Mouse (Mus musculus) frontal cortex, postnatal 25 days (tissue): ENCODE data around the gene Cyth3.

Experiments used
- DNase-seq, 2 experiments: peaks; one replicate each; pipeline ENCODE4 v3.0.0; 2022; ENCODE audit warnings: low spot score in 2 of 2

Cyth3 gene

DNA sequence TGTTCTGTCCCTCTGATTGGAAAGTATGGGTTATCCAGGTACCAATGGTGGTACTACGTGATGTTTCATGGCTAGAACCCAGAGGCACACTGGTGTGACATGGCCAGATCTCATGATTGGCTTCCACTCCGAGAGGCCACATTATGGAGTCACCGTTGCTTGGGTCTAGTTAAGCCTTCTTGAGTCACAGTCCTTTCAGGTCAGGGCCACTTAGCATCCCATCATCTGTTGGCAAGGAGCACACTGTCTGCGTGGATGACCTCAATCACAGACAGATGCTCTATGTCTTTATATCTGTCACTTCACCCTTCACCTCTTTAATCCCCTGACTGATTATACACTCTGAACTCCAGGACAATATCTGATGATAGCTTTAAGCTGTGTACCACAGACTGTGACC lies 6.1 kb upstream of the Cyth3 start:
- no peak for DNase-seq

DNA sequence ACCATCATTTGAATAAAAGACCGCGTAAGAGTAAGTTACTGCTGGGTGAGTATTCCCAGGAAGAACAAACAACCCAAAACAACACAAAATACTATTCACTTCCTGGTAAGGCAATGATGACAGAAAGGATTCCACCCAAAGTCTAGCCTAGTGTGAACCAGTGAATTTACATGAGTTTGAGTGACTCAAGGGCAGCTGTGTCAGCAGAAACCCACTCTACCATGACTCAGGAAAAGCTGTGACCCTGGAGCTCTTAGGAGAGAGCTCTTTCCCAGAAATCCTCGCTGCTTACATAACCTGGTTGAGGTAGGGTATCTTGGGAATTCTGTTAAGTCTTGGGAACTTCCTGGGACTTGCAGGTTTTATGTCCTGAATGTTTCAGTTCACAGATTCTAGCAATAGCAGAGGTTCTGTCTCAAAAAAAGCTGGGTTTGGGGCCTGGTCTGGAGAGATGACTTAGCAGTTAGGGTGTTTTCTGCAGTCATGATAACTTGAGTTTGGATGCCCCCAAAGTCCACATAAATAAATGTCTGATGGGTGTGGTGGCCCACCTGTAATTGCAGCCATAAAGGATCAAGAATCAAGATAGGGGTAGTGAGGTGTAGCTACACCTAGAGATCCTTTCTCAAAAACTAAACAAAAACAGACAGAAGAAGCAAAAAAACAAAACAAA lies 5.5 kb upstream of the Cyth3 start:
- no peak for DNase-seq

DNA sequence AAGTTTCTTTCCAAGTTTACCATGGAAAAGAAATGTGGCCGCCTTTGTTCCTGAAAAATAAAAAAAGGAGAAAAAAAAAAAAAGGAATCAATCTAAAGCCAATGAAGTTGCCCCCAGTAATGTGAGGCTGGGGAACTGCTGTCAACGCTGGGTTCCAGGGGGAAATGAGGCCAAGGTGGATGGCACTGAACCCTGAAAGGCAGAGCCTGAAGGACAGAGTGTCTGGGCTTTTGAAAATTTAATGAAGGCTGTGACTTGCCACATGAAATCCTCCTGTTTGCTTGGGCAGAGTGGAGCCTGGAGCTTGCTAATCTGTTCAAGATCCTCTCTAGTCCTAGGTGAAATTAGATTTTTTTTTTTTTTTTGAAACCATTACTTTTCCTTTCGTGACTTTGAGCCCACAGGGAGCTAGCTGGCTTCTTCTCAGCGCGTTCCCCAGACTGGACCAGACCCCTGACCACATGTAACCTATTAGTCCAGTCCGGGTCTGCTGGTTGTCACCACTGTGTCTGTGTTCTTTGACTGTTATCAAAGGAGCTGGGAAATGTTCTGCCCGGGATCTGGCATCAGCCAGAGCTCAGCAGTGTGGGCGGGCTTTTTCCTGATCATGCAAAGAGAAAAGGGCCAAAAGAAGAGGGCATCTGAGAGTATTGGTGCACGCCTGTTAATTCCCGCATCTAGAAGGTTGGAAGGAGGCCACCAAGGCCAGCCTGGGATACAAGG lies 4.6 kb upstream of the Cyth3 start:
- DNase-seq = no peak

DNA sequence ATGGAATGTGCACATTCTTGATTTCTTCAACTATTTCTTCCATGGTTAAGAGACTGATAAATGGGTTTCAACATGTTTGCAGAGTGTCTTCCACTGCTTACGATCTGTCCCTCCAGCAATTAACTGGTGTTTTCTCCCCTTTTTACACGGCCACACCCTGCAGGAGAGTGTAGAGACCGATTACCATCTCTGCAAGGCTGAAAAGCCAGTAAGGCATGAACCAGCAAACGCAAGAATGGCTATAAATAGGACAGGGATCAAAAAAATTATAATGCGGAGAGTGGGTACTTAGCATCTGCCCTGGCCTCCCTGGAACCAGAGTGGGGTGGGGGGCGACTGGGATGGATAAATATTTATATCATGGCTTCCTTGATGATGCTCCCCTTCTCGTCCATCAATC lies 3.7 kb upstream of the Cyth3 start:
- DNase-seq = no peak

DNA sequence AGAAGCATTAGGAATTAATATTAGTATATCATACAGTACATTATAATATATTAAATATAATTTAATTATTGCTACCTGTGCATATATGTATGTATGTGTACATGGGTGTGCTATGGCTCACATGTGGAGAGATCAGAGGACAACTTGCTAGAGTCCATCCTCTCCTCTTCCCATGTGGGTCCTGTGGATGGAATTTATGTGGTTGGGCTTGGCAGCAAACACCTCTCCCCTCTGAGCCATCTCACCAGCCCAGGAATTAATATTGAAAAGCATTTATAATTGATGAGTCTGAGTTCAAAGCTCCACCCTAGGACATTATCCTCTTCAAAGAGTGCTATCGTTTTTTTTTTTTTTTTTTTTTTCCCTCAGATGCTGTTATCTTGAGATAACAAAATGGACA lies 2.1 kb upstream of the Cyth3 start:
- DNase-seq = no peak

DNA sequence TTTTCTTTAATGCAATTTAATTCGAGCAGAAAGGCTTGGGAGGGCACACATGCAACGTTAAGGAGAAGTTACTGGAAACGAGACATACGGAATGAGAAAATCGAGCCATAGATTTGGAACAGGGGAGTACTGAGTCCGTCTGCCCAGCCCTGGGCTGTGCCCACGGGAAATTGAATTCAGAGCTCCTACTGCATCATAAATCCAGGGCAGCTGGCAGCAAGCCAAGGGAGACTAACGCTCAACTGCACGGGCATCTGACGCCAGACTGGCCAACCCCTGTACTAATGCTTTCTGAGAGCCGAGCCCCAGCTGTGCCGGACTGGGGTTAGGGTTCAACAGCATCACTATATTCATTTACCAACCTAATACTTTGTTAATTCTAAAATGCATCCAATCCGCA lies 1.3 kb upstream of the Cyth3 start:
- DNase-seq = no peak

DNA sequence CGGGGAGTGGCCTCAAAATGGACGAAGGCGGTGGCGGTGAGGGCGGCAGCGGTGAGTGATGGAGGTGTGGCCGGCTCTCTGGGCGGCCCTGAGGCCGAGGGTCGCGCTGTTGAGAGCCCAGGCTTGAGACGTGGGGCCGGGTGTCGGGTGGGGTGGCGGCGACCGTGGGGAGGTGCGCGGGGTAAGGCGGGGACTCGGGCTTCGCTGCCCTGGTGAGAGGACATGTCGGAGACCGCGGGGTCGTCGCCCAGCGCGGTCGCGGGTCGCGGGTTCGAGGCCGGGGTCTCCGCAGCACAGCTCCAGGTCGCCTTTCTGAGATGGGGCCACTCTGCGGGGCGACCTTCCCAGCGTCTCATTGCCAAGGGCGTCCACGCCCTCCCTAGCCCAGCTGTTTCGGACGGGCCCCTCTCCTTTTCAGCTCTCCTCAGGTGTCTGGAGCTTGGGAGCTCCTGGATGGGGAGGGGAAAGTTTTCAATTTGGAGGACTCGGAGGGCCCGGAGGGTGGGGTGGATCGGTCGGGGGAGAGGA lies 440 bp downstream of the Cyth3 start:
- no peak for DNase-seq

DNA sequence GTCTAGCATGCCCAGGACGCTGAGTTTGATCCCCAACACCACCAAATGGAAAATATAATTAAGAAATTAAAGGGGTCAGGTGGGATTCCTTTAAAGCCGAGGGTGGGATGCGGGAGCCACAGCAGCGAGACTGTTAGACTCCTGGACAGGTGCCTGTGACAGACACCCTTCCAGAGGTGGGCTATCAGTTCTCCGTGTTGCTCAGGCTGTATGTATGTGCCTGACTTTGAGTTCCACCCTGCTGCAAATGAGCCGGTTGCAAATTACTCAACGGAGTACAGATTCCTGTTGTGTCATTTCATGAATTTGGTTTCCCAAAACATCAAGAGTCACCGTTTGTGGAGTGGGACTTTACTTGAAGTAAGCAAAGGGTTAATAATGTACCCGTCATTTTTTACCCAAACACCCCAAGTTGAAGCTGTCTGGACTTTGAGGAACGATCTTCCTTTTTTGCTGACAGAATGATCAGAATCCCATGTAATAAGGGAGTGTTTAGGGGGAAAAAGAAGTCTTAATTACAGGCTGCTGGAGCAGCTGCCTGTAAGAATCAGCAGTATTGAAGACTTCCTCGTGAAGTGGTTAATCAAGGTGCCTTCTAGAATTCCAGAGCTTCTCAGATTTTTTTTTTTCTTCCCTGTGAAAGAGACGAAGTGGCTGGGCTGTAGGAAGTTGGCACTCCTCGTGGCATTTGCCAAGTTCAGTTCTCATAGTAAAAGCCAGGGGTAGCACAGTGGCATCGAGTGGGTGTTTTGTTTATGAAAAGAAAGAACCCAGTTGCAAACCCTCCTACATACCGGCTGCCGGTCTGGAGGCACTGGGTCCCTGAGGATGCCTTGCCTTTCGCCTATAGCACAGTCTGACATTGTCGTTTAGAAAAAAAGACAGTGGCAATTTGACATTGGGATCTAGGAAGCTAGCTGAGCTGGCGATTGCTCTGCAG lies 1.4 kb downstream of the Cyth3 start:
- no peak for DNase-seq

DNA sequence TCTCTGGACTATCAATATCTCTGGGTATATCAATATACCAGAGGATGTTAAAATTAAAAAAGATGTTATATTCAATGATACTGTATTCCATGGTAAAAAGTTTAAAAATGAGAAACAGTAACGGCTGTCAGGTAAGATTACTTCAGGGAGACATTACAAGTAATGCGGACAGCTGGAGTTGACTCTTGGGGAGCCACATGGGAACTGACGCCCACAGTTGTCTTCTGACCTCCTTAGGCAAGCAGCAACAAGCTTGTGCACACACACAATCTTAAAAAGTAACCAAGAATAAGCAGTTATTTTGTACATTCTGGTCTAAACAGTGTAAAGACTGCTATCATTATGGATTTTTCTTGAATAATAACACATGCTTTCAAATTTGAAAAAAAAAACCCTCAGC lies 2.2 kb downstream of the Cyth3 start:
- DNase-seq = no peak

DNA sequence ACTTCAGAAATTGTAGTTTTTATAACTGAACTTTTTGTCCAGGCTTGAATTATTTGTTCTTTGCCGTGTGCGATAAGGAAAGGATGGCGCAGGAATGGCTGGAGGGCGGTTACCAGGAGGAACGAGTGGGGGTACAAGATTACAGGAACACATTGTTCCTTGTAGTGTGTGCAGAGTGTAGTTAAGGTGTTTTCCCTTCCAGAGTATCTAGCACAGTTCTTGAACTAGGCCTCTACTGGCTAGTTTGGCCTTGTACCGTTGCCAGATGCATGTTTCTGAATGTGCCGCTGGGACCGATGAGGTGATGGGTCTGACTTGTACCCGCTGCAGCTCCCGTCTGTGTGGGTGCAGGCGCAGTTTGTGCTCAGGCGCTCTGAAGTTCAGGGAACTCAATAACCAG lies 3.2 kb downstream of the Cyth3 start:
- DNase-seq = no peak

DNA sequence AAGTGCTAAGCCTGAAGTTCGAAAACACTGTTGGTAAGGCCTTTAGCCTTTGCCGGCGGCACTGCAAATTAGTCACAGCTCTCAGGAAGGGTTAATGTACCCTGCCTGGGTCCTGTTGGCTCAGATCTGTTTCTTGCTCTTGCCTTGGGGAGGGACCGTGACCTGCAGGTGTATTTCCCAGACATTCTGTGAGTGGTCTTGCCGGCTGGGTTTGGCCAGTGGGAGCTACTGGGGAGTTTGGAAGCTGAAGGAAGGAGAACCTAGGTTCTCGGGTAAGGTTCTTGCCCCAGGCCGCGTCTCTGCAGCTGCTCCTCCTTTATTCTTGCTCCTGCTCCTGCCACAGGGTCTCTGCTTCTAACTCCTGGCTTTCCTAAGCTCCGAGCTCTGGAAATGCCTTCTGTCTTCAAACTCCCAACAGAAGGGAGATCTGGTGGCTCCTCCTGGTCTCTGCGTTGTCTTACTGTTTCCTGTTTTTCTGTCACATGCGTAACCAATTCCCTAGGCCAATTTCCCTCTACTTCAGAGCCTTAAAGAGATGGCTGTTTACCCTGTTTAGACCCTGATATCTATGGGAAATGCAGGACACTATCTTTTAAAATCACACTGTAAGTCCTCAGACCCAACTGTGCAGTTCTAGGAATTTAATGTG lies 3.8 kb downstream of the Cyth3 start:
- DNase-seq = no peak

DNA sequence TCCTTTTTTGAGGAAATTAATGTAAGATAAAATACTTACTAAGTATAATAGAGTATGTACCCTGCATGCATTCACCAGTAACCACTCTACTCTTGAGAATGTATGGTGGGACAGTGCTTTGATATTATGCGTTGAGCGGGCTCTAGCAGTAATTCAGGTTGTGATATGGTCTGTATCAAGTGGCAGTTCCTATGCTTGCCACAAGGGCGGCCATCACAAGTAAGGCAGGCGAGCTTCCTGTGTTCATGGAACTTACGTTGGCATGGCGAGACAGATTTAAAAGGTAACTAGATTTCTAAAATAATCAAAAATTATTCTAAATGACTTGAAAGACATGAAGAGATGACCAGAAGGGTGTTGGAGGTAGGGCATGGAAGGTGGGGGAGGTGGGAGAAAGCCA lies 5.3 kb downstream of the Cyth3 start:
- no peak for DNase-seq

DNA sequence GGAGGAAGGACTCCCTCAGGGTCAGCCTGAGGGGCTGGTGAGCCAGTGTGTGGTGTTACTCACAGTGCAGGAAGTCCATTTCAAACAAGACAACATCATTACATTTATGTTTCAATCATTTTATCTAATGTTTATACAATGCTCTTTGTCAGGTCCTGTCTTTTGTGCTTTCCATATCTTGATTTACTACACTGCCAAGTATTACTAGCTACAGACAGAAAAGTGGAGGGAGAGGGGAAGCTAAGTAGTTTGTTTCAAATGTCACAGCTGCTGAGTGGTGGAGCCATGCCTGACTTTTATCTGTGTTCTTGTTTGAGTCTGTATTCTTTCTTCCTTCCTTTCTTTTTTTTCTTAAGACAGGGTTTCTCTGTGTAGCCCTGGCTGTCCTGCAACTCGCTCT lies 5.7 kb downstream of the Cyth3 start:
- no peak for DNase-seq

DNA sequence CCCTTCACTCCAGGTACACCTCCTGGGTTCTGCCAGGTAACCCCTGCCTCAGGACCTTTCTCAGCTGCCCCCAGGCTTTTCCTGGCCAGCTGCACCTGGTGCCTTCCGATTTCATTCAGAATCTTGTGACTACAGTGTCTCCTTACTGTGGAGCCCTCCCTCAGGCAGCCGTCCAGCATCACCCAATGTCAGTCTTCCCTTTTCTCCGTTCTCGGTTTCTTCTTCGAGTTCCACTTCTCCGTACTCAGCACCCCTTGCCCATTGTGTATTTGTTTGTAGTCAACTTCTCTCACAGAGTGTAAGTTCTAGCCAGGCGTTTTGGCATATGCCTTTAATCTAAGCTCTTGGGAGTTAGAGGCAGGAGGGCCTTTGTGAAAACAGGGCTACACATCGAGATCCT lies 7.4 kb downstream of the Cyth3 start:
- DNase-seq = no peak

DNA sequence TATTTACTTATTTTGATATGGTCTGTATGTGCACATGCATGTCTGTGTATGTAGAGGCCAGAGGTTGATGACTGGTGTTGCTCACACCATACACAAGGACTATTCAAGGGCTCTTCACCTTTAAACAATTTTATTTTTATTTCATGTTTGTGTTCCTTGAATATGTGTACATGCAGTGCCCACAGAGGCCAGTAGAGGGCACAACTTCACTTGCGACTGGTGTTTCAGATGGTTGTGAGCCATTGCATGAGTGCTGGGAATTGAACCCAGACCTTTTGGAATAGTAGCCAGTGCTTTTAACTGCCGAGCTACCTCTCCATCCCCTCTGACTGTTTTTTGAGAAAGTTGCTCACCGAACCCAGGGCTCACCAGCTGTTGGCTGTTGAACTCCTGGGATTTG lies 8.0 kb downstream of the Cyth3 start:
- no peak for DNase-seq

DNA sequence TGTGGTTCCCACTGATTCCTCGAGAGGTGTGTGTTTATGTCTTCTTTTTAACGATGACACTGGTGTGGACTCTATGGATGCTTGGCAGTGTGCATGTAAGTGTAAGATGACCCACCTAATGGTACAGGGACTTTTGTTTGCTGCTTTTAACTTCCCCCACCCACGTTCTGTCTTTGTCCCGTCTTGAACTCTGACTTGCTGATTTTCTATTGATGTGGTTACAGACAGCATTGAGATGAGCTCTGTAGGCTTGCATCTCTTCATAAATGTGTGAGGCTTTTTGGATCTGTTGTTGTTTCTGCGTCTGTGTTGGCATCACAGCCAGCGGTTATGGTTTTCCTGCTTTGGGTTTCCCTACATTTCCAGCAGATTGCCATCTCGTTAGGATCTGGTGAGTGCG lies 8.5 kb downstream of the Cyth3 start:
- DNase-seq = no peak

DNA sequence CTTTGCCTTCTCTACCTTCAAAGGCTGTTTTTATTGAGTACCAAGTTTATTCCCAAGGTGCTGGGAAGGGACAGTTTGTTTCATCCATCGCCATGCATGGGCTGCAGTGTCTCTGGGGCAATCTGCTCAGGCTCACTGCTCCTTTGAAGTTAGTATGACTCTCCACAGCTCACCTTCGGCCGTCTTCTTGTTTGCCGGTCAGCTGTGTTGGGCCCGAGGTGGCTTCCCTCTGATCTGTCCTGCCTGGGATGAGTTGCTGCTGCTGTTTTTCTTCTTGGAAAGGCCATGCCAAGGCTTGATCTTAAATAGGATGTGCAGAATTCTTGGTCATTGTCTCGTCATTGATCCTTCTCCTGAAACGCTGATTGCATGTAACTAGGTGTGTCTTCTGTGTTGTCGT lies 9.3 kb downstream of the Cyth3 start:
- DNase-seq = no peak

DNA sequence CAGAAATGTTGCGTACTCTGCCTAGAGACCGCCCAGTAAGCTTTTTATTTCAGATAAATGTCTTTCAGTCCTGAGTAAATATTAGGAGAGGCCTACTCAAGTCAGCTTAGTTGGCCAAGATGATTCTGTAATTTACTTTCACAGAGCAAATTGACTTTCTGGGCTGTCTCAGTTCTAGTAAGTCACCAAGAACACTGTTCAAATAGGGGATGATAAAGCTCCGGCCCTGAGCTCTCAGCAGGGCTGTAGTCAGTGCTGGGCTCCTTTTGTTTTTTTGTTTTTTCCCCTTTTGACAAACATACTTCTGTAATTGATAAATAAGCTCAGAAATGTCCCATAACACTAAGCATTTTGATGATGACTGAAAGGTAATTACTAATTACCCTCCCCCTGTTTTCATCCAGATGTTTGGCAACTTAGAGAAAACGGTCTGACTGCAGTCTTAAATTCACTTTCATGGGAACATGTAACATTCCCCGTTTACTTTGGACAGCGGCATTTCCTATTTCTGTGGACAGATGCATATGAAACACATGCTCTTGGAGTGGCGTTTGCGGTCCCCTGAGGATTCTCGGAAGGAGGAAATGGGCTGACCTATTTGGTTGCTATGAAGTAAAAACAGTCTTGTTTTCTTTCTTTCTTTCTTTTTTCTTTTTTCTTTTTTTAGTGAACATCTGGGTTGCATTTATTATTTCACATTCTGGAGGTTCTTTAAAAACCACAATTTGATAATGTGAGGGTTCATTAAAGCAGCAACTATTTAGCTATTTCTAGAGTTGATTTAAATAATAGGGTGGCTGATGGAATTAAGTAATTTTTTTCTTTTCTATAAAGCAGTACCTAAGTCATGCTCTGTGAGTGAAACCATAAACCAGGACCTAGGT lies 10.7 kb downstream of the Cyth3 start:
- DNase-seq = no peak

DNA sequence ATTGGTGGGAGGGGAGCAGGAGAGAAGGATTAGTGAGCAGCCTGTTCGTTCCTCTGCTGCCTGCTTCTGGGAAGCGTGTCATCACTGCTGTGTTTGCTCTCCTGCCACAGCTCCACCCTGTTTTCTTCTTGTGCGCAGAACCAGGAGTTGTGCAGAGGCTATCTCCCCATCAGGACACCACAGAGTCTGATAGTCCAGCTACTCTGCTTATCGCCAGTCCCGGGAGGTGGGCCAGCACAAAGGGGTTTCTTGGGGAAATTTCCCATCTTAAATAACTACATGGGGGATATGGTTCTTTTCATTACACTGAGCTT lies 11.3 kb downstream of the Cyth3 start:
- DNase-seq = no peak

DNA sequence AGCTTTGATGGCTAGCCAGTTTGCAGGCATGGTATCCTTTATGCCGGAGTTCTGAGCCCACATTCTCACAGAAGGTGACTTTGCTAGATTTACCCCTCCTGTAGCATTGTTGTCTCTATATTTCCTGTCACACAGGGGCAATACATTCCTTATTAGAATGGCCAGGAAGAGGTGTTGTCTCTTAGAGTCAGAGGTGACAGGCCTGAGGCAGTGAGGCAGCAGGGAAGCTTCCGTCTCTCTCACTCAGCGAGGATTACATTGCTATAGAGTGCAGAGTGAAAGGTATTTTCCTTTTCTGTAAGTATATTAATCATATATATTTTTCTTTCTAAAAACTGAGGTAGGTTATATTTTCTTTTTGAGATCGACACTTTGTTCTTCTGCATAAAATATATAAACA lies 11.6 kb downstream of the Cyth3 start:
- DNase-seq = no peak

DNA sequence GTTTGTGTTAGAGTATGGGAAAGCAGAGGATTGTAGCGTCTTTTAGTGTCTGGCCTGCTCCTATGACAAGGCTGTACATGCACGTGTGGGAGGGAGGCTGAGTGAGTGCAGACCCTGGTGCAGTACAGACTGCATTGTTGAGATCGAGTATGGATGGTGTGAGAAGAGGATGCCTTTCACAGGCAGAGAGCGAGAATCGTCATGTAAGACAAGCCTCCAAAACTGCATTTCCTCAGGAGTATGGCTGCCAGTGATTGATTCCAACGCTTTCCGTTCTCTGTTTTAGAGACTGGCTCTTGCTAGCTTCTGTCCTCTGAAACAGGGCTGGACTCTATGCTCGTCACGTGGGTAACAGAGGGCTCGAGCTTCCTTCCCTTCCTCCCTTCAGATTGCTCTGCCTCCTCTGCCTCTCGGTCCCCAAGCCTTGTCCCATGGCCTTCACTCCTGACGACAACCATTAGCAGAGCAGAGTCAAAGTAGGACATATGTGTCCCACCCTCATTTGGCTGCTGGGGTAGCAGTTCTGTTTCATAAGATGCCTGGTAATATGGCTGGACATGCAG lies 12.4 kb downstream of the Cyth3 start:
- no peak for DNase-seq
